Mouse (Mus musculus) frontal cortex, postnatal 36 days (tissue): ENCODE results near the gene Vps45.
"Not testable (repeated sequence)": the region's sequence is repeated elsewhere in the genome, so short reads cannot be mapped to it uniquely, and the experiment has no call there.

Experiments used
- DNase-seq, 2 experiments: peaks; one replicate each; pipeline ENCODE4 v3.0.0; 2022; ENCODE audit warnings: low spot score in 2 of 2

Vps45 gene

DNA sequence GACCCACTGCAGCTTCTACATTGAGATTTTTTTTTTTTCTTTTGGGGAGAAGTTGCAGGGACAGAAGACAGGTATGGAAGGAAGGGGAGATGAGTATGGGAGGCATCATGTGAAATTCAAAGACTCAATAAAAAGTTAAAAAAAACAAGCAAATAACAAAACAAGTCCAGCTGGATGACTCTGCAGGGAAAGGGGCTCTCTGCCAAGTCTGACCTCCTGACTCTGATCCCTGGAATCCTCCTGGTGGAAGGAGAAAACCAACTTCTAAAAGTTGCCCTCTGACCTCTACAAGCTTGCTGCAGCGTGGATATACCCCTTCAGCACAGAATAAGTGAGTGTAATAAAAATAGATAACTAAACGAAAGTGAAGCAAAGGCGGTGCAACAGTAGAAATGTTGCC lies 20.4 kb upstream of the Vps45 start:
- DNase-seq: no peak

DNA sequence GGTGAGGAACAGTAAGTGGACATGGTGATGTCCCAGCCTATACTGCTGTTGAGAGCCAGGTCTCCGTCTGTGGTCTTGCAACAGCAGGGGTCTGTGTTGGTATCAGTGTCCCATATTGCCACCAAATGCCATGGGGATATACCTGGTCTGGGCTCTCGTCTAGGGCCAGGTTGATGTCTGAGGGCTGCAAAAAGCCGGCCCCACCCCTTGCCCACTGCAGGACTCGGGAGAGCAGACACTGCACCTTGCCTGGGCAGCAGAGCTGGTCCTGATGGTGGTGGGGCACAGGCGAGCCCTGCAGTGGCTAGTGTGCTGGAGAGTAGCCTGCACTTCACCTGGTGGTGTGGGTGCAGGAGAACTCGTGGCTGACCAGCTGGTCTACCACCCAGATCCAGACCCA lies 19.8 kb upstream of the Vps45 start:
- DNase-seq: no peak

DNA sequence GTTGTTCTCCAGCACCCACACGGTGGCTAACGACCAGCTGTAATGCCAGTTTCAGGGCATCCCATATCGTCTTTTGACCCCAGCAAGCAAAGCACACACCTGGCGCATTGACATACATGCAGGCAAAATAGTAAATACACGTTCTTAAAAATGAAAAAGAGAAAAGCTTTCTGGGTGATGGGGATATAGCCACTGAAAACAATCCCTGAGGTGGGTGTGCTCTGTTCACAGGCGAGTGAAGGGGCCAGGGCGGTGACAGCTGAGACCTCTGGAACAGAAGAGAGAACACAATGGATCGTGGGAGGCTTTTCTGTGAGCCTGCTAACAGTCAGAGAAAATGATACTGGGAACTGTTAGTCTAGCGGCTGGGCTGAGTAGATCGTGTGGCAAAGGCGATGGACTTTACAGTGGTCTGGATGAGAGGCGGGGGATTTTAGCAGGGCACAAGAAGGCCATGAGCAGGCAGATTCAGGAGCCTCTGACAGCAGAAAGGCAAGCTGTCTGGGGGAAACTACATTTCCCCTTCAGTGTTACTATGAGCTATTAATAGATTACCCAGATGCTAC lies 14.7 kb upstream of the Vps45 start:
- no peak for DNase-seq

DNA sequence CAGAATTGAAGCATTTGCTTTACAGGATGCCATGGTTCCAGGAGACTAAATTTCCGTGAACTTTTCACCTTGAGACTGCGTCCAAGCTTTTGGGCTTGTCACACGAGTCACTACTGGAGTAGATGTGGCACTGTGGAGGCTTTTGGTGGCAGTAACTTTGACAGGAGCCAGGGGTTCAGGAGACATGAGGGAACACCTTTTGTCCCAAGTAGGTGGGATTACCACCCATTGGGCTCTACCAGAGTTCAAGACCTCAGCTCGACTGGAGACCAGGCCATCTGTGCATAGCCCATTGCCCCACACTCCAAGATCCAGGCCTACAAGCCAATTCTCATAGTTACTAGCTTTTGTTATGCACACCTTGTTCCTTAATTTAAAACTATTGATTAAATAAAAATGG lies 12.0 kb upstream of the Vps45 start:
- no peak for DNase-seq

DNA sequence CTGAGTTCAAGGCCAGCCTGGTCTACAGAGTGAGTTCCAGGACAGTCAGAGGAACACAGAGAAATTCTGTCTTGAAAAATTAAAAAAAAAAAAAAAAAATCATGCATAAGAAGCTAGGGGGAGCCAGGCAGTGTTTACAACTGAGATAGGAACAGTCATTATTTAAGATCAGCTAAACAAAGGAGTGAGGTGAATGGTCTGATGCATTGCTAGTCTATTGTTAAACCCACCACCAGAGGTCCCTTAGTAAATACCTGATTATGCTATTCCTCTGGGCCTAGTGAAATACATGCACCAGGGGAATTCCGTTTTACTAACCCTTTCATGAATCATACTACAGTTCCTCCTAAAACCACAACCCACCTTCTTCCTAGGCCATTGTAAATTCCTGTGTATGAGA lies 11.3 kb upstream of the Vps45 start:
- DNase-seq: no peak

DNA sequence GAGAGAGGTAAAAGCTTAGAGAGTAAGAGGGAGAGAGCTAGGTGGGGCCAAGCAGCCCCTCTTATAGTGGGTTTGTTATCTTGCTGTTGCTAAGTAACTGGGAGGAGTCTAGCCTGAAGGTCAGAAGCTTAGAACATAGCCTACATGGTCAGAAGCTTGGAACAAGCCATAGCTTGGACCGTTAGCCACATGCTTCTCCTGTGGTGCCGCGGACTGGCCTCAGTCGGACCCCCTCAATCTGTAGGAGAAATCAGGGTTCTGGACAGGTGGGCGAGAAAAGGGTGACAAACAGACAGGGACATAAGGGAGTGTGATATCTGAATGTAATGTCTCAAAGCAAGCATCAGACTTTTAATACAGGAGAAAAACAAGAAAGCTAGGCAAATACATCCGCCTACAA lies 10.8 kb upstream of the Vps45 start:
- DNase-seq: no peak

DNA sequence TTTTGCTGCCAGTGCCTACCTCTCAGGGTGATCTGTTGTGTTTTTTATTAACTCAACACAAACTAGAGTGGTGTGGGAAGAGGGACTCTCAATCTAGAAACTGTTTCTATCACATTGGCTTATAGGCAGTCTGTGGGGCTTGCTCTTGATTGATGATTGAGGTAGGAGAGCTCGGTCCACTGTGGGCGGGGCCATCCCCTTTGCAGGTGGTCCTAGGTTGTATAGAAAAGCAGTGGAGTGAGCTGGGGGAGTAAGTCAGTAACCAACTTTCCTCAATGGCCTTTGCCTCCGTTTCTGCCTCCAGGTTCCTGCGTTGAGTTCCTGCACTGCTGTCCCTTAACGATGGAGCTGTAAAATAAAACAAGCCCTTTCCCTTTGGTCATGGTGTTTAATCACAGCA lies 8.5 kb upstream of the Vps45 start:
- DNase-seq: no peak

DNA sequence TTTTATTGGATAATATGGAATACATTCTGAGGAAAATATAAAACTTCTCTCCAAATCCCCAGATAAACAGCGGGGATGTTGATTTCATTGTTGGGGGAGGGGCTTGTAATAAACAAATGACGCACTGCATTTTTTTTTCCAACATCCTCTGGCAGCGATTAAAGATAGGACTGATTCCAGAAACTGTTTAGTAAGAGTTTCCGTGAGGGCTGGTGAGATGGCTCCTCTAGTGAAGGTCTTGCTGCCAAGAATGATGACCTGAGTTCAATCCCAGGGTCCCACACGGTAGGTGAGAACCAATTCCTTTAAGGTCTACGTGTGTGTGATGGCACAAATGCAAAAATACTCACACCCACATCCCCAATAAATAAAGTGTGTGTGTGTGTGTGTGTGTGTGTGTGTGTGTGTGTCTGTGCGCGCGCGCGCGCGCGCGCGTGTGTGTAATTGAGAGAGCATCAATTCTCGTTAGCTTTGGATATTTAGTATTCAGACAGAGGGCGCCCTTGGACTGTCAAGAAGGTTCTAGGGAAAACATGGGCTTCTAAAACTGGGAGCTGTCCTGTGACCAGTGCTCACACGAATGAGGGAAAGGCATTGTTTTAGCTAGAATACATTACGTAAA lies 7.6 kb upstream of the Vps45 start:
- peak; percentile 42 to 83 for DNase-seq

DNA sequence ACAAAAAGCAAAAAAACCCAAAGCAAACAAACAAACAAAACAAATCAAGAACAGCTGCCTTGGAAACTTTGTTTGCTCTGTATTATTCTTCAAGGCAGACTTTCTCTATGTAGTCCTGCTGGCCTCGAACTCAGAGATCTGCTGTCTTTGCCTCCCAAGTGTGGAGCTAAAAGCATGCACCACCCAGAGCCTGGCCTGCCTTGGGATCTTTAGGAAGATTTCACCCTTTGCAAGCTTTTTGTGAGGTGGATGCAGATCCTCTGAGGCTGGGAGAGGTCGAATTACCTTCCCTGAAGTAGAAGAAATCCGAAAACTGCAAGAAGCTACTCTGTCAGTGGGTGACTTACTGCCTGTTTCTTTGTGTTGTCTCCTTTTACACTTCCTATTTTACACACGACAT lies 6.9 kb upstream of the Vps45 start:
- no peak for DNase-seq

DNA sequence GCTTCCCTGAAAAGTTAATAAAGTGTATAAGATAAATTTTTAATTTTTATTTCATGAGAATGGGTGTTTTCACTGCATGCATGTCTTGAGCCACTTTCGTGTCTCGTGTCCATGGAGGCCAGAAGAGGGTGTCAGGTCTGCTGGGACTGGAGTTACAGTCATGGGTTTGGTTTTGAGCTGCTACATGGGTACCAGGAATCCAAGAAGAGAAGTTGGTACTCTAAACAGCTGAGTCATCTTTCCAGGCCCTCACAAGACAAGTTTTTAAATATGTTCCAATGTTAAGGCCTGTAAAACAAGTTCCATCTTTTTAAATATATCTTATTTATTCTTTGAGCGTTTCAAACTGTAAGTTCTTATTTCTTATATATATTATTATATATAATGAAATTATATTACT lies 6.0 kb upstream of the Vps45 start:
- no peak for DNase-seq

DNA sequence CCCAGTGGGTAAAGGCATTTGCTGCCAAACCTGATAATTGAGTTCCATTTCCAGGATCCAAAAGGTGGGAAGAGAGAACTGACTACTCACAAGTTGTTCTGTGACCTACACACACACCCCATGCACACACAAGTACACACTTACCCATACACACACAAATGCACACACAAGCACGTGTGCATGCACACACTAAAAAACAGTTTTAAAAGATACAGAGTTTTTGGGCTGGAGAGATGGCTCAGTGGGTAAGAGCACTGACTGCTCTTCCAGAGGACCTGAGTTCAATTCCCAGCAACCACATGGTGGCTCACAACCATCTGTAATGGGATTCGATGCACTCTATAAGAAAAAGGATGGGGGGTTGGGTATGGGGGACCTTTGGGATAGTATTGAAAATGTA lies 5.0 kb upstream of the Vps45 start:
- no peak for DNase-seq

DNA sequence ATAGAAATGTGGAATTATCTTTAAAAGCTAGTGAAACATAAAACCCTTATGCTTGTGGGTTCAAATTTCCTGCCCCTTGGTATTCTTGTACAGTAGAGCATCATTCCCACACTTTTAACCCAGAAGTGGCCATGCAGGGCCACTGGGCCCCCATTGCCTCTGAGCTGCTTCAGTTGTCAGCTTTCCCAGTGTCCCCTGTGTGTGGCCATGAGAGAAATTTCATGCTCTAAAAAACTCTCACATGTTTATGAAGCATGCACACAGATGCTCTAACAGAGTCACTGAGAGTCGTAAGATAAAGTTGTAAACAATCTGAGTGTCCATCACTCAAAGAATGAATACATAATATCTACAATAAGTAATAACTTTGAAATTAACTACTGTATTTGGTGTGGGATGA lies 1.9 kb upstream of the Vps45 start:
- DNase-seq: no peak

DNA sequence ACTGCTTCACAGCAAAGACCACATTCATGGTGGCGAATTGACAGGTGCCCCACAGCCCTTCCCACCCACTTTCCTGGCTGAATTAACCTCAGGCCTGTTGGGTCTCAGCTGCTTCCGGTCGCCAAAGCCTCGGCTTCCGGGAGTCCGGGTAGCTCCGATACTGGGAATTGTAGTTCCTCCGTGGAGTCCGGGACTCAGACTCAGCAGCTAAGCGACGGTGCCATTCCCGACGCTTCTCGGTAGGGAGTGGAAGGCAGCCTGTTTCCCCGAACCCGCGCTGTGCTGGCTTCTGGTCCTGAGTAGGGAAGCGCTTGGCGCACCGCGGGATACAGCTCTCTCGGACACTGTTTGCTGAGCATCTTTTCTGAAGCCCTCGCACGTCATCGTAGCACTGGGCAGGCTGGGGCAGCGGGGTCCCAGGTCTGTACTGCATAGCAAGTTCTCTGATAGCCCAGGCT lies 490 bp downstream of the Vps45 start:
- peak; percentile 90 to 94 for DNase-seq

DNA sequence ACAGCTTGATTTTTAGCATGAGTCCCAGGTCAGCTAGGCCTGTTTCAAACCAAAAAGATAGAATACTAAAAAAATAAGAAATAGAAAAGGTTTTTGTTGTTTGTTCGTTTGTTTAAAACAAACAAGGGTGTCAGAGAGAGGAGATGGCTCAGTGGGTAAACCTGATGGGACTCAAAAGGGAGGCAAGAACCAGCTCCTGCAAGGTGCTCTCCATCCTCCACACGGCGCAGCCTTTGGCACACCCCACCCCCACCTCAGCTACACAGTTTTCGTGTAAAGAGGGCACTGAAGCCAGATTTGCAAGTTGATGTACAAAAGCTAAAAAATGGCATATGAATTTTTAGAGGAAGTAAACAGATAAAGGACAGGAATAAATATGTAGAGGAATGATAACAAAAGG lies 2.2 kb downstream of the Vps45 start:
- DNase-seq: no peak

DNA sequence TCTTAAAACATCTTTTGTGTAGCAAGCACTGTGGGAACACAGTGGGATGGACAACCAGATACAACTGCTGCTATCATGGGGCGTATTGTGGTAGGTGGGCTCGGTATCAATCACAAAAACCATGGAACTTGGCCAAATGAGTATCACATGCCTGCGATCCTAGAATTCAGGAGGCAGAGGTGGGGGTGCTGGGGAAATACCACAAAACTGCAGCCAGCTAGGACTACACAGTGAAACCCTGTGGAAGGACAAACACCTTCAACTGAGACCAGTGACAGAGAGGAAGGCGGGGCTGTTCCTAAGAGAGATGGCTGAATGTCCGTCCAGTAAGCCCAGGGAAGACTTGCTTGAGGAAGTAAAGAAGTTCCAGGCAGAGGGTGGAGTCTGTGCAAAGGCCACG lies 3.0 kb downstream of the Vps45 start:
- no peak for DNase-seq

DNA sequence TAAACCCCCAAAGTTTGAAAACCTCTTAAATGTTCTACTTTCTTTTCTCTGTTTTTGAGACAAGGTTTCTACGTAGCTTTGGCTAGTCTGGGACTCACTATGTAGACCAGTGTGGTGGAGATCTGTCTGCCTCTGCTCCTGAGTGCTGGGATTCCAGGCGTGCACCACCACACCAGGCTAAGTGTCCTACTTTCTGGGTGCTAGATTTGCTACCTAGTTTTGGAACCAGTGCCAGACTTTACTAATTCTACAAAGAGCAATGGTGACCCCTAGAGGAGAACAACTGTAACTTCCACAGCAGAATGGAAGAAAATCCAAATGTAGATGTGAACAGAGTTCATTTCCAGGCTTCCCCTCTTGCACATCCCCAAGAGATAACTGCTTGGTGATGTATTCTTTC lies 6.4 kb downstream of the Vps45 start:
- DNase-seq: peak in 1 of 2 experiments; percentile 46

DNA sequence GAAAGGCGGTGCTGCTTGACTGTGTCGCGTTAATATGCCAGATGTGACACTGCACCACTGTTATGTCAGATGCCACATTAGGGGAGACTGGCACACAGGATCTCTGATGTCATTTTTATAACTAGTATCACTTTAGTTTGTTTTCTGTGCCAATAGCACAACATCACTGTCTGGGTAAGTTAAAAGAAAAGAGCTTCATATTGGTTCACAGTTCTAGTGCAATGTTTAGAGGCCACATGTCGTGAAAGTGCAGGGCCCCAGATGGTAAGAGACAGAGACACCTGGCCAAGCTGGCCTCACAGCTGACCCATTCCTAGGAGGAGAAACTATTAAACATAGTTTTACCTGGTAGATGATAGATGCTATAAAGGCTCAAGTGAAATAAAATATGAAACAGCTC lies 7.1 kb downstream of the Vps45 start:
- no peak for DNase-seq

DNA sequence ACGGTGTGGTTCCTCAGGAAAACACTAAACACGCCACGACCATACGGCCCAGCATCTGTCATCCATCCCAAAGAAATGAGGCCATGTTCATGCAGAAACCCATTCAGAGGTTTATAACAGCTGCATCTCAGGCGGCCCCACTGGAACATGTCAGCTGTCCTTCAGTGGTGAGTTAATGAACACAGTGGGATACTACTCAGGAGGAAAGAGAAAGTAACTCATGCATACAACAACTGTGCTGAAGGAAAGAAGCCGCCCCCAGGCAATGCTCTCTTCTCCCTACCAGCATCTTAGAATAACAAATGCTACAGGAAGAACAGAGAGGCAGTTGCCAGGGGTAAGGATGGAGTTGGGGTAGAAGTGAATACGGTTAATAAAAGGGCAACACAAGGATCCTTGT lies 7.5 kb downstream of the Vps45 start:
- DNase-seq: no peak

DNA sequence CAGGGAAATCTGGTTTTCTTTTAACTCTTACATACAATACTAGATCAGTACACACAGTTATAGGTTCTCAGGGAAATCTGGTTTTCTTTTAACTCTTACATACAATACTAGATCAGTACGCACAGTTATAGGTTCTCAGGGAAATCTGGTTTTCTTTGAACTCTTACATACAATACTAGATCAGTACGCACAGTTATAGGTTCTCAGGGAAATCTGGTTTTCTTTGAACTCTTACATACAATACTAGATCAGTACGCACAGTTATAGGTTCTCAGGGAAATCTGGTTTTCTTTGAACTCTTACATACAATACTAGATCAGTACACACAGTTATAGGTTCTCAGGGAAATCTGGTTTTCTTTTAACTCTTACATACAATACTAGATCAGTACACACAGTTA lies 13.7 kb downstream of the Vps45 start:
- DNase-seq: not testable (repeated sequence)

DNA sequence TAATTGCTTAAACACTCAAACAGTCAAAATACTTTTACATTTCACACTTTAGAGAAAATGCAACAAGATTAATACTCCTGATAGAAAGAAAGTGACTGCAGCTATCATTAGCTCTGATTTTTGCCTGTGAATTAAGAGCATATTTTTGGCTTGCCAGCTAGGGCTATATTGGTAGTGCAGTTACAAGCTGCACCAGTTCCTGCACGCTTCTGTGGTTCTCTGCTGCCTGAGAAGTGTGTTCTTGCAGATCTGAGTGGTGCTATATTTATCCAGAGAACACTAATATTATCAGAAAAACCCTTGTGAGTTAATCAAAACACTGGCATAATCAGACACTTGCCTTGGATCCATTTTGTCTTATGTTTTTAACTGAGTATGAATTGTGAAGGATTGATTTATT lies 15.2 kb downstream of the Vps45 start:
- DNase-seq: no peak

DNA sequence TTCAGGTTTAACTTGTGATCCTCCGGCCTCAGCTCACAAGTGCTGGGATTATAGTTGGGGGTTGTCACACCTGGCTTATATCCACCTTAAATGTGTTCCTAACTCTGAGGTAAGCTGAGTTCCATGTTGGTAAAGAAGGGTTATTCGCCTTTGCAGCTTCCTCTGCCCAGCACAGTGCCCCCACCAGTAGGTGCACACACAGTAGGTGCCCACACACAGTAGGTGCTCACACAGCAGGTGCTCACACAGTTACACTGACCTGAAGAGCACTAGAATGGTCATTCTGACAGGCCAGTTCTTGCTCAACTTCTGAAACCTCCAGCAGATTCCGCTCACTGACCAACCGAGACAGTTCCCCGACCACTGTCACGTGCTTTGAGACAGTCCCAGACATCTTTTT lies 17.2 kb downstream of the Vps45 start:
- no peak for DNase-seq

DNA sequence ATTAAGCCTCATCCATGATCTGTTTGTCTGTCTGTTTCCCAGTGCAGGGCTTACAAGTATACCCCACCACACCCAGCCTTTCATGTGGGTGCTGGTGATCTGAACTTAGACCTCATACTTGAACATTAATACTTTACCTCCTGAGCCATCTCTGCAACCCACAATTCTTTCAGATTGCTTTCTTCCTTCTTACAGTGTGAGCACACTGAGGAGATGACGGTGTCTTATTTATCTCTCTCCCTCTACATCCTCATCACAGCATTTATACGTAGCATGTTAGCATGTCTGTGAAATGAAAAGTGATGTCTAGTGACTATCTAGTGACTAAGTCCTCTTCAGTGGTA lies 17.6 kb downstream of the Vps45 start:
- no peak for DNase-seq

DNA sequence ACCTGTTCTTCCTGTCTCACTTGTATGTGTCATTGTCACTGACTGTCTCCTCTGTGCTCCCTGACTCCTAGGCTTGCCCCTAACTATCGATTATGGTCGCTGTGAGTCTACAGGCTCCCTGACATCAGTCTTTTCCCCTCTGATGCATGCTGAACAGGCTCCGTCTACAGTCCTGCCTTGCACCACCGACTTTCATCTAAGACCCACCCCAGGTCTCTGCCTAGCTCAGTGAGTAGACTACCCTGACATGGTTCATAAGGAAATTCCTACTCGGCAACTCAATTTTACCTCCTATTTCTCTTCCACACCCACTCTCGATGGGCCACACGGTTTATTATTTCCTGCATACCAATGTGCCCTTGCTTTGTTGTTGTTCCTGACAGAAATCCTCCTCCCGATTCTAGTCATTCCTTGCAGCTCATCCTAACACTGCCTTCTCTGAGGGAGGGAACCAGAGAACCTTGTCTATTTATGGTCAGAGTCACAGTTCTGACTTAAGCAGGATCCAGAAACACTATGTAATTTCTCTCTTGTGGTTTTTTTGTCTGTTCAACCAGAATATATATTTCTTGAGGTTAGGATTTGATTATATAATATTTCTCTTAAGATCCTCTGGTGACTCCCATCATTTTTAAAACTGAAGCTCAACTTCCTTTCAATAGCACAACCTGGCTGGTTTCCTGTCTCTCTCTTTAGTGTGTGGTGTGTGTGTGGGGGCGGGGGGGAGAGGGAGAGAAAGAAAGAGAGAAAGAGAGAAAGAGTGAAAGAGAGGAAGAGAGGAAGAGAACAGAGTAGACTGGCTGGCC lies 18.2 kb downstream of the Vps45 start:
- DNase-seq: peak; percentile 35 to 51
